Mouse (Mus musculus) thymus, postnatal 4 days (tissue): ENCODE results near the gene Gtf2f1.

Experiments
- DNase-seq: peaks from one replicate; pipeline ENCODE4 v3.0.0; 2021

The Gtf2f1 gene

GRCm38 (mm10) chr17:57001228-57001627, 9.9 kb downstream of the Gtf2f1 start:
- no peak for DNase-seq

GRCm38 (mm10) chr17:56999968-57000609, 11.0 kb downstream of the Gtf2f1 start, which contains the start of gene Pspn:
Gene Pspn (minus strand): TSS chr17:57000018.
- DNase-seq, result no peak

DNA sequence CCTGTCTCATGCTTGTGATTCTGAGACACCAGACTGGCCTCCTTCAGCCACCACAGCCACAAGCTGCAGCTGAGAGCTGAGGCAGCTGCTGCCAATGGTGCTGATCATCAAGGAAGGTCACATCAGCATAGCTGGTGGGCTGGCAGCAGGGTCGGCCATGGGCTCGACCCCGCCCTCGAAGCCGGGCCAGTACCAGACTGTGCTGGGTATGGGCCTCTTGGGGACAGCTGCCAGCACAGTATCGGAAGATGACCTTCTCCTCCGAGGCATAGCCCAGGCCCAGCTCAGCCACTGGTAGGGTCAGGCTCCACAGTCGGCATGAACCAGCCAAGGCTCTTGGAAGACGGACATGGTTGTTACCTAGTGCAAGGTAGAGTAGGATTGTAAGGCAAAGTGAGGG, 11.7 kb downstream of the Gtf2f1 start:
- DNase-seq, result no peak

GRCm38 (mm10) chr17:56997029-56997667, 13.9 kb downstream of the Gtf2f1 start, which contains the start of gene Alkbh7:
Gene Alkbh7 (plus strand): TSS chr17:56997339.
- peak; percentile 90 for DNase-seq

DNA sequence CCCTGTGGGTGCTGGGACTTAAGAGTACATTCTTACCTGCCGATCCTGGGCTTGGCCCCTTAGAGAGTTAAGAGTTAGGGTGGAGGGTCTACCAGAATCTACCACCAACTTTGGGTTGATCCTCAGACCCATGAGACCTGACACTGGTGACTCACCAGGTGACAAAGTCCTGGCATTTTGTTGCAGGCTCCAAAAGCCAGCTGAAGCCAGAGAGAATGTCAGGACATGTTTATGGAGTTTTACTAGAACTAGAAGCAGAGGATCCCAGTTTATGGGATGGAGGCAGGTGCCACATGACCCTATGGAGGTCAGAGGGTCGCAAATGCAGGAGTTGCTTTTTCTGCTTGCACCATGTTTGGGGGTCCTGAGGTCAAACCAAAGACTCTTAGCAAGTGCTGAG, 14.6 kb downstream of the Gtf2f1 start:
- no peak for DNase-seq

- no peak for DNase-seq
Measured at GRCm38 (mm10) chr17:56995046-56995445, 16.0 kb downstream of the Gtf2f1 start.

DNA sequence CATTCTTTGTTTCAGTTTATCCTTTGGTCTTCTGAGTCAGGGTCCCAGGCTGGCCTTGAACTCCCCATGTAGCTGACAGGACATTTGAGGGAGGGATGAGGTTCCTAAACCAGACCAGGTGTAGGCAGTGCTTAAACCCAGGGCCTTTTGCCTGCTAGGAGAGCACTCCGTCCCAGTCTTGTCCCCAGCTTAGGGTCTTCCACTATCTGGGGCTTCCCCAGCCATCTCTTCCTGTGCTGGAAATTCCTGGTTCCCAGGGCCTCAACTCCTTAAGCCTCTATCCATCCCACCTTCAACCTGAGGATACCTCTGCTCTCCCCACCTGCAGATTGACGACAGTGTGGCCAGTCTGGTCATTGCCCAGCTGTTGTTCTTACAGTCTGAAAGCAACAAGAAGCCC, 20.1 kb downstream of the Gtf2f1 start:
- peak; percentile 9 for DNase-seq

DNA sequence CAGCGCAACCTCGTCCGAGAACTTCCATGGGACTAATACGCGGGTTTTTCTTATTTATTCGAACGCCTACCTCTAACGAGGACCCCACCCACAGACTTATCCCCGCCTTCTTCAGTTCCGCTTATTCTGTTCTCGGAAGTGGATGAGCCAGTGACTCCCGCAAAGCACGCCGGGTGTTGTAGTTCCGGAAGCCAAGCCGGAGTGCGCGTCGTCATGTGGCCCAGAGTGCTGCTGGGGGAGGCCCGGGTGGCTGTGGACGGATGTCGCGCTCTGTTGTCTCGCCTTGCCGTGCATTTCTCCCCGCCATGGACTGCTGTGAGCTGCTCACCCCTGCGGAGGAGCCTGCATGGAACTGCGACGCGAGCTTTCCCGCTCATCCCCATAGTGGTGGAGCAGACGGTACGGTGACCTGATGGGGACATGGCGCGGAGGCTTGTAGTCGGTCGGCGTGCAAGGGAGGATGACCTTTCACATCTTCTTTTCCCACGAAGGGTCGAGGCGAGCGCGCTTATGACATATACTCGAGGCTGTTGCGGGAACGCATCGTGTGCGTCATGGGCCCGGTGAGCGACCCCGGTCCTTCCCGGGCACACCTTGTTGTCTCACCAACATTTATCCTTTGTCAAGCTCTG, 20.9 kb downstream of the Gtf2f1 start, which contains the start of gene Clpp:
Clpp (plus strand) TSS at position 191 of the 632 bp plus-strand sequence.
- DNase-seq, result peak; percentile 96

GRCm38 (mm10) chr17:56989467-56990114, 21.5 kb downstream of the Gtf2f1 start:
- DNase-seq, result peak; percentile 48

DNA sequence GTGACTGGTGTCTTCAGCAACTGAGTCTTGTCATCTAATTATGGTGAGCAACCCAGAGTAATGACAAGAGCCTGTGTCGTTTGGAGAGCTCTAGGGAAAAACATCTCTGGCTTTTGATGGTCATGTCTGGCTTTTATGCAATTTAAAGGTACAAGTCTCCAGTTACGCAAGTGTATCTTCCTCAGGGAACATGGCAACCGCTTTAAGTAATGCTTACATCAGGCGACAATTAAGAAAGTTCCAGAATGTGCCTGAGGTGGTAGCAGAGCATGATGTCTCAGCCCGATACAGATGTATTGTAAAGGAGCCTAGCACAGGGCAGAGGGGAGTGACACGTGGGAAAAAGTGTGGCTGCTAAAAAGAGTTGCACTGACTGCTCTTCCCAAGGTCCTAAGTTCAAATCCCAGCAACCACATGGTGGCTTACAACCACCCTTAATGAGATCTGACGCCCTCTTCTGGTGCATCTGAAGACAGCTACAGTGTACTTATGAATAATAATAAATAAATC, 22.1 kb downstream of the Gtf2f1 start:
- DNase-seq, result no peak

DNA sequence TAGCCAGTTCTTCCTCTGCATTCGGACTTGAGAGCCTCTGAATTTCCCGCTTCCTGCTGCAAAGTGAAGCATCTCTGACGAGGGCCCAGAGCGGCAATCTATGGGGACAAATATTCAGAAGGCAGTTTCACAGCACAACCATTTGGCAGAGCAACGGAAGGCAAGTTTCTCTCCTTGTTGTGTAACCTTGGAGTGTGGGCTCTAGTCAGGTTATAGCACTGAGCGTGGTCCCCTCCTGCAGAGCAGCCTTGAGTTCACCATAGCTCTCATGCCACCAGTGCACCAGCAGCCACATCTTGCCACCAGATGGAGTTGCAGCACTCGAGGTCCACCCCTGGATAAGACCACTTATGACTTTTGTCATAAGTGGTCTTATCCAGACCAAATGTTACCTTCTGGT, 22.6 kb downstream of the Gtf2f1 start:
- DNase-seq, result no peak

GRCm38 (mm10) chr17:56986105-56986805, 24.8 kb downstream of the Gtf2f1 start:
- DNase-seq, result no peak

GRCm38 (mm10) chr17:56985656-56986055, 25.4 kb downstream of the Gtf2f1 start:
- no peak for DNase-seq

DNA sequence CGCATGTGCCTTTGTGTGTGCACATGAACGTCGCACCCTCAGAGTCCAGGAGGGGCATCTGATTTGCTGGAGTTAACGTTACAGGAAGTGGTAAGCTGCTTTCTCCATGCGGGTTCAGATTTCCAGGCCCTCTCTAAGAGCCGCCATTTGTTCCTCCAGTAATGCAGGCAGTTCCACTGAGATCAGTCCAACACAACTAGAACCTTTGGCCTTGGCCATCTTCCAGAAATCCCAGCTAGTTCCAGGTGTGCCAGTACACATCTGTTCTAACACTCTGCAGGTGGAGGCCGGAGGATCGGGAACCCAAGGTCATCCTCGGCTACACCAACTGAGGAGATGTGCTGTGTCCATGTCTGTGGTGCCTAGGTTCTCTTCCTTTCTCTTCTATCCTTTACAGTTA, 26.2 kb downstream of the Gtf2f1 start:
- no peak for DNase-seq

DNA sequence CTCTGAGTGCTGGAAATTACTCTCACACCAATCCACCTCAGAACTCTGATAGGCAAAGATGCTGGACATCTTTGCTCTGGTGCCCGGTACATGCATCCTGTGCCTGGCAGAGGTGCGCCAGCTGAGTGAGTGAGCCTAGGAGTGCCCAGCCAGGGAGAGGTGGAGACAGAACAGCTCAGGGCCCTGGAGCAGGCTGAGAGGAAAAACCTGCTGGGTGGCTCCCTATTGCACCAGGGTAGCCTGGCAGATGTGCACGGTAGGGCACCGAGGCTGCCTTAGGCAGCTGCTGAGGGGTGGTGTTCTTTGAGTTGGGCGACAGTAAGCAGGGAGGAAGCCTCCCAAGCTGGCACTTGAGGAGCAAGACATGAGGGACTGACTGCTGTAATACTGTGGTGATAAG, 29.1 kb downstream of the Gtf2f1 start, which contains the start of gene Acer1:
Acer1 (minus strand) TSS at position 114 of the 400 bp plus-strand sequence.
- DNase-seq, result no peak

- no peak for DNase-seq
Measured at GRCm38 (mm10) chr17:56981049-56981448, 30.0 kb downstream of the Gtf2f1 start.

- no peak for DNase-seq
Measured at GRCm38 (mm10) chr17:56979524-56979923, 31.6 kb downstream of the Gtf2f1 start.

DNA sequence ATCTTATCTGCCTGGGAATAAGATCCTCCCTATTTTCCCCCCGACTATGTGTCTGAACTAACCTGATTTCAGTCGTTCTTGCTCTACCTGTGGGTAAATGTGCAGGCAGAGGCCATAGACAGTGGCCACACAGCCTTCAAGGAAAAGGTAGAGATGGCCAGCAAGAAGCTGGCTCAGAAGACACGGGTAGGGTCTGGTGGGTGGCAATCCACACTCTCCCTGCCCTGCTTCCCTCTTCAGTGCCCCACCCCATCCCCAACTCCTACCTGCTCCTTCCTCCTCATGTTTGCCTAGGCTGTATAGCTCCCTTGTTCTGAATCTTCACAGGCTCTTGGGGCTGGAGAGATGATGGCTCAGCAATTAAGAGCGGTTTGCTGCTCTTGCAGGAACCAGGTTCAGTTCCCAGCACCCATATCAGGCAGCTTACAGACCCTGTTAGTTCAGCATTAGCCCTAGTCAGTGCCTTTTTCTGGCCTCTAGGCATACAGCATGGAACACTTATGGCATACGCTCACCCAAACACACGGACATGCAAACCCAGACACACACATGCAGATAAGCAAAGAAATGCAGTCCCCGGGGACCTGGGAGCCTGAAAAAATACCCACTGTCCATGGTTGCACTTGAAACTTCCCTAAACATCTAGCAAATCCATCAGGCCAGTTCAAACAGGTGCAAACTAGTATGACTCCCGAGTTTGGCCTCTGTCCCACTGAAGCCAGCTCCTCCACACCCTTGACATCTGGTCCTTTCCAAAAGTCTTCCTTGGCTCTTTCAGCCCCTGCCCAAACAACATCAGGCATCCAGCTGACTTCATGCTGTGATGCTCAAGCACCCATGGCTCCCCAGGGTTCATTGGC, 34.3 kb downstream of the Gtf2f1 start:
- DNase-seq, result no peak

- no peak for DNase-seq
Measured at GRCm38 (mm10) chr17:56975391-56975790, 35.7 kb downstream of the Gtf2f1 start.

GRCm38 (mm10) chr17:56974708-56975240, 36.3 kb downstream of the Gtf2f1 start:
- DNase-seq, result no peak
